Mouse (Mus musculus) hindbrain, embryonic 13.5 days (tissue): ENCODE measurements around the gene Hip1r. TPM values are rescaled to one million over a fixed set of nuclear protein-coding genes. Genes with fewer than 3 reads are reported as not detected.

ENCODE experiments used
- ATAC-seq: fragments of 200-750 bp; cut with Nextera tagmentation; 2 replicates; pipeline ENCODE4 v1.8.0; 2017; ENCODE audit warnings: moderate TSS enrichment; ENCODE audit not compliant: low FRiP score
- H3K27ac ChIP-seq: fragments of 300-500 bp; sonication (generic); 2 replicates; pipeline ENCODE4 v1.5.1; 2015; ENCODE audit warnings: inconsistent platforms, mild to moderate bottlenecking, moderate library complexity
- H3K27me3 ChIP-seq: fragments of 300-500 bp; sonication (generic); 2 replicates; pipeline ENCODE4 v1.6.1; 2015; ENCODE audit warnings: mild to moderate bottlenecking, inconsistent platforms
- H3K36me3 ChIP-seq: fragments of 300-500 bp; sonication (generic); 2 replicates; pipeline ENCODE4 v1.6.1; 2015; ENCODE audit warnings: mild to moderate bottlenecking, inconsistent platforms
- H3K4me1 ChIP-seq: fragments of 300-500 bp; sonication (generic); replicated peaks from 2 replicates; pipeline ENCODE4 v1.6.1; 2015; ENCODE audit warnings: inconsistent platforms
- H3K4me2 ChIP-seq: fragments of 300-500 bp; sonication (generic); 2 replicates; pipeline ENCODE4 v1.6.1; 2015; ENCODE audit warnings: inconsistent platforms, mild to moderate bottlenecking, moderate library complexity
- H3K4me3 ChIP-seq: fragments of 300-500 bp; sonication (generic); 2 replicates; pipeline ENCODE4 v1.5.1; 2015; ENCODE audit warnings: mild to moderate bottlenecking, inconsistent platforms
- H3K9ac ChIP-seq: fragments of 300-500 bp; sonication (generic); 2 replicates; pipeline ENCODE4 v1.6.1; 2015; ENCODE audit warnings: mild to moderate bottlenecking, inconsistent platforms
- H3K9me3 ChIP-seq: fragments of 300-500 bp; sonication (generic); 2 replicates; pipeline ENCODE4 v1.6.1; 2016; ENCODE audit warnings: inconsistent platforms
- WGBS: fragments of 180-500 bp; shearing (Covaris S2); methylation state at CpG from one replicate; pipeline ENCODE4 v1.1.7; 2015; 5-methylcytosine and 5-hydroxymethylcytosine counted together
- polyA plus RNA-seq: library from polyadenylated mRNA; unstranded; fragments of >200 nt; fragmentation: Nextera tagmentation; extraction: Ambion mirVana; gene quantifications from 2 replicates; pipeline ENCODE4 v1.2.1, GENCODE M21; 2015

The Hip1r gene
- polyA plus RNA-seq, 1 experiment from 2014 or later, result 25.5 TPM

DNA sequence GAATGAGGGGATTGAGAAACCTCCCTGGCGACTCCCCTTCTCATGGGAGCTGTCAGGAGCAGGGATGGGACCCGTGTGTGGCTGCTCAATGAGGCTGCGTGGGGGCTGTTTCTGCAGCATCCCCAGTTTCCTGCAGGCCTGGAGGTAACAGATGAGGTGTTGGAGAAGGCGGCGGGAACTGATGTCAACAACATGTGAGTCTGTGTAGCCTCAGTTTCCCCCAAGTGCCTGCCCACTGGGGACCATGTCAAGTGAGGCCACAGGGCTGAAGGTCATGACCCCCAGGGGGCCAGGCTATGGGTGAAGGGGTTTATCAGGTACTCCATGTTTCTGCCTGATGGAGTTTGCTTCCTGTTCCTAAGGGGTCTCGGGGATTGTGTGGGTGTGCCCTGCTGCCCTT, 17.9 kb downstream of the Hip1r start:
- Histone ChIP-seq H3K27ac (no peak overlapping the region), H3K9ac (peak overlapping the region; percentile 30), H3K4me1 (peaks cover 54% of the 10 kb centered on the region), H3K36me3 (no peaks in the 10 kb centered on the region), H3K4me2 (no peak overlapping the region), H3K9me3 (no peaks in the 10 kb centered on the region), H3K27me3 (peaks cover 67% of the 10 kb centered on the region), H3K4me3 (no peak overlapping the region)
- WGBS, result 83% methylated on average over 6 of the region's 6 CpGs
- ATAC-seq, result no peak

DNA sequence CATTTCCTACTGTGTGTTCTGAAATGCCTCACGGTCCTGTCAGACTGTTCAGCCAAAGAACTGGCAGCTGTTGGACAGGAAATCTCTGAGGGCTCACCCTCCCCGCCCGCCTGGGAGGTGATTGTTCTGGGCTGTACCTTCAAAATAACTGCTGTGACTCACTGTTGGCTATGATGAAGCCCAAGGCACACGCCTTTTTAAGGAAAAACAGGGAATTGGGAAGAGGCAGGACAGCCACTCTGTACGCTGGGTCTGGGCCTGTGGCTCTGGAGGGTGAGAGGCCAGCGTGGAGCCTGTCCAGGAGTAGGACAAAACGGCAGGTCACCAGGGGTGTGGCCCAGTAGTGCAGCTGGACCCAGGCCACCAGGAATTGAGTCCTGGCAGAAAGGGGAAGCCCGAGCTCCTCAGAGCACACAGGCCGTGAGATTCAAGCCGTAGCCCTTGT, 18.8 kb downstream of the Hip1r start:
- Histone ChIP-seq H3K9me3 (no peaks in the 10 kb centered on the region), H3K36me3 (no peaks in the 10 kb centered on the region), H3K27ac (0 out of 2 replicates have a peak overlapping the region, but pooled peaks have one; percentile 35), H3K9ac (no peak overlapping the region), H3K4me2 (no peak overlapping the region), H3K4me1 (peaks cover 55% of the 10 kb centered on the region), H3K4me3 (no peak overlapping the region), H3K27me3 (peaks cover 58% of the 10 kb centered on the region)
- no peak for ATAC-seq
- 82% methylated on average over 10 of the region's 10 CpGs for WGBS

DNA sequence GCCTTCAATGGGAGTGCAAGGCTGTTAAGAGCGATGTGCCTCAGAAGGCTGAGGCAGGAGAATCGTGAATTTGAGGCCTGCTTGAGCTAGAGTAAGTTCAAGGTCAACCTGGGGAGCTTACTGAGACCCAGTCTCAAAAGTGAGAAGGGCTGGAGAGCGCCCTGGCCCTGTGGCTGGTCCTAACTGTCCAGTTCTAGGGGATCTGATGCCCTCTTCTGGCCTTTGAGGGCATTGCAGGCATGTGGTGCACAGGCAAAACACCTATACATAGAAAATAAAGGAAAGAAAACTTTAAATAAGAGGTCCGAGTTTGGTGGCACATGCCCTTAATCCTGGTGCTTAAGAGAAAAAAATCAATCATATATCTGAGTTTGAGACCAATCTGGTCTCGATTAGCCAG, 19.4 kb downstream of the Hip1r start:
- ATAC-seq, result peak; percentile 33; the same call in 1 of the 2 replicates
- WGBS, result 30% methylated on average over 5 of the region's 5 CpGs
- H3K27ac ChIP-seq, result peak overlapping the region; percentile 73; the same call in 1 of the 2 replicates
- no peaks in the 10 kb centered on the region for H3K9me3 ChIP-seq
- H3K36me3 ChIP-seq, result no peaks in the 10 kb centered on the region
- no peak overlapping the region for H3K9ac ChIP-seq
- no peak overlapping the region for H3K4me2 ChIP-seq
- peaks cover 52% of the 10 kb centered on the region for H3K27me3 ChIP-seq
- H3K4me1 ChIP-seq, result peaks cover 56% of the 10 kb centered on the region
- no peak overlapping the region for H3K4me3 ChIP-seq

DNA sequence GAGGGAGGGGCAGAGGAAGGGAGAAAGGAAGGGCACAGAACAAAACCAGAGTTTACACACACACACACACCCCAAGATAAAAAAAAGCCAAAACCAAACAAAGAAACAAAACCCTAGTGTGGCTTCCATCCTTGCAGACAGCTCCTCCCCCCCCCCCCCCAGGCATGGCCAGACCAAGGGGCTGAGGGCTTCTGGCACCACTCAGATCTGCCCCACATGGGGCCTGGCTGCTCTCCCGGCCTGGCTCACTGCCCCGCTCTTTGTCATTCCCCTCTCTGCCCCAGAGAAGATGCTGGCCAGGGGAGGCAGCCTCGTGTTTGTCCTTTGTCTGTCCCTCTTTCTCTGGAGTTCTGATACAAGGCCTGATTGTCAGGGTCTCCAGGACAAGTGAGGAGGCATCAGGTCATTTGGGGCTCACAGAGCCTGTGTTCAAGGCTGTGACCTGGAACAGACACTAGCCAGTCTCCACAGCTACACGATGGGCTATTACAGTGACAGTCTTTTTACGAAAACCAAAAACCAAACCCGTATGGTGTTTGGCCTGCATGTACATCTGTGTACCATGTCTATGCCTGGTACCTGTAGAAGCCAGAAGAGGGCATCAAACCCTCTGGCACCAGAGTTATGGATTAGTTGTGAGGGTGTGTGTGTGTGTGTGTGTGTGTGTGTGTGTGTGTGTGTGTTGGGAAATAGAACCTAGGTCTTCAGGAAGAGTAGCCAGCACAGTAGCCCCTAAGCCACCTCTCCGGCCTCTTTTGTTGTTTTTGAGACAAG, 20.0 kb downstream of the Hip1r start:
- Histone ChIP-seq H3K4me3 (no peak overlapping the region), H3K27me3 (peaks cover 46% of the 10 kb centered on the region), H3K4me1 (peaks cover 56% of the 10 kb centered on the region), H3K9ac (peak overlapping the region; percentile 19; the same call in 1 of the 2 replicates), H3K36me3 (no peaks in the 10 kb centered on the region), H3K4me2 (no peak overlapping the region), H3K9me3 (no peaks in the 10 kb centered on the region), H3K27ac (peak overlapping the region; percentile 73)
- WGBS, result 52% methylated on average over 7 of the region's 7 CpGs
- peak; percentile 69 for ATAC-seq

DNA sequence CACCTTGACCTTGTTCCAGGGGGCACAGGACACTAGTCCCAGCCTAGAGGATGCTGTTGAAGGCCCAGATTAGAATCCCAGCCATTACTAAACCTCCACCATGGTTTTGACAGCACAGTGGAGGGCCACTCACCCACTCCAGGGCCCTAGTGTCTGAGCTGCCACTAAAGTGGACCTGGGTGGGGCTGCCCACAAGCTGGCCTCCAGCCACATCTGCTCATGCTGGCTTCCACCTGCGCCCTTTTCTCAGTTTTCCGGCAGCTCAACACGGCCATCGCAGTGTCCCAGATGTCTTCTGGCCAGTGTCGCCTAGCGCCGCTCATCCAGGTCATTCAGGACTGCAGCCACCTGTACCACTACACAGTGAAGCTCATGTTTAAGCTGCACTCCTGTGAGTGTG, 21.0 kb downstream of the Hip1r start:
- Histone ChIP-seq H3K9me3 (no peaks in the 10 kb centered on the region), H3K36me3 (peaks cover 8% of the 10 kb centered on the region), H3K4me1 (peaks cover 49% of the 10 kb centered on the region), H3K27ac (peak overlapping the region; percentile 73; the same call in 1 of the 2 replicates), H3K9ac (no peak overlapping the region), H3K4me3 (no peak overlapping the region), H3K4me2 (no peak overlapping the region), H3K27me3 (peaks cover 41% of the 10 kb centered on the region)
- 93% methylated on average over 7 of the region's 7 CpGs for WGBS
- ATAC-seq, result no peak

DNA sequence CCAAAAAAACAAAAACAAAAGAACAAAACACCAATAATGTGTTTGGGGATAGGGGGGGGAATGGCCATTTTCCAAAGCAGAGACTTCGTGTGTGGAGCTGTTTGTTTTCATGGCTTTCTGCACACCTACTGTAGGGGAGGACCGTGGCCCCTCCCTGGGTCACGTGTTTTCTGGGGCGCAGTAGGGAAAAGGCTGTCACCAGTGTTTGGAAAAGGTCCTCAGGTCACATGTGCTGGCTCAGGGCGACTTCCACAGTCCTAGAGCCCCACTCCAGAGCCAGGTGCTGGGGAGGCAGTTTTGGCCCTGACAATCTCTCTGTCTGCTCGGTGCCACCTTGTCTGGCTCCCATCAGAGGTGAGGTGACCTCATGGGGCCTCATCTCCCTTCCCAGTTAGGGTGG, 22.0 kb downstream of the Hip1r start:
- no peak overlapping the region for H3K4me2 ChIP-seq
- H3K36me3 ChIP-seq, result peaks cover 13% of the 10 kb centered on the region
- H3K27ac ChIP-seq, result no peak overlapping the region
- H3K4me3 ChIP-seq, result no peak overlapping the region
- no peaks in the 10 kb centered on the region for H3K9me3 ChIP-seq
- peaks cover 42% of the 10 kb centered on the region for H3K27me3 ChIP-seq
- no peak for ATAC-seq
- no peak overlapping the region for H3K9ac ChIP-seq
- peaks cover 39% of the 10 kb centered on the region for H3K4me1 ChIP-seq
- WGBS, result 70% methylated on average over 6 of the region's 6 CpGs

DNA sequence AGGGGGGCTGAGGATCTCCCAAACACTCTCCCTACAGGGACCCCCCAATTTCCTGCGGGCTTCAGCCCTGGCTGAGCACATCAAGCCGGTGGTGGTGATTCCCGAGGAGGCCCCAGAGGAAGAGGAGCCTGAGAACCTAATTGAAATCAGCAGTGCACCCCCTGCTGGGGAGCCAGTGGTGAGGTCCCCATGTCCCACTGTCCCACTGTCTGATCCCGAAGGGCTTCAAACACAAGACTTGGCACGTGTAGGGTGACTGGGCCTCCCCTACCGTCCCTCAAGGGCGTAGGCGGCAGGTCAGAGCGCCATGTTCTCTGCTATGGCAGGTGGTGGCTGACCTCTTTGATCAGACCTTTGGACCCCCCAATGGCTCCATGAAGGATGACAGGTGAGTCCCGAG, 22.8 kb downstream of the Hip1r start:
- Histone ChIP-seq H3K4me3 (no peak overlapping the region), H3K27ac (no peak overlapping the region), H3K36me3 (peaks cover 15% of the 10 kb centered on the region), H3K9me3 (no peaks in the 10 kb centered on the region), H3K4me1 (peaks cover 35% of the 10 kb centered on the region), H3K9ac (no peak overlapping the region), H3K27me3 (peaks cover 37% of the 10 kb centered on the region), H3K4me2 (no peak overlapping the region)
- no peak for ATAC-seq
- 86% methylated on average over 10 of the region's 10 CpGs for WGBS

DNA sequence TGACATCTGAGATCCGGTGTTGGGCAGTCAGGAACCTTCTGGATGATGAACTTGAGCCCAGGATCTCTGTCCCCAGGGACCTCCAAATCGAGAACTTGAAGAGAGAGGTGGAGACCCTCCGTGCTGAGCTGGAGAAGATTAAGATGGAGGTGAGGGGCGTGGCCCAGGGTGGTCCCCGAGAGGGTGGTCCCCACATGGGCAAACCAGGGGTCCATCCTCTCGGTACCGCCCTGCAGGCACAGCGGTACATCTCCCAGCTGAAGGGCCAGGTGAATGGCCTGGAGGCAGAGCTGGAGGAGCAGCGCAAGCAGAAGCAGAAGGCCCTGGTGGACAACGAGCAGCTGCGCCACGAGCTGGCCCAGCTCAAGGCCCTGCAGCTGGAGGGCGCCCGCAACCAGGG, 23.3 kb downstream of the Hip1r start:
- H3K36me3 ChIP-seq, result peaks cover 18% of the 10 kb centered on the region
- peaks cover 32% of the 10 kb centered on the region for H3K27me3 ChIP-seq
- ATAC-seq, result no peak
- H3K4me1 ChIP-seq, result peaks cover 32% of the 10 kb centered on the region
- H3K9me3 ChIP-seq, result no peaks in the 10 kb centered on the region
- H3K4me2 ChIP-seq, result no peak overlapping the region
- no peak overlapping the region for H3K4me3 ChIP-seq
- H3K27ac ChIP-seq, result peak overlapping the region; percentile 48; the same call in 1 of the 2 replicates
- H3K9ac ChIP-seq, result no peak overlapping the region
- WGBS, result 92% methylated on average over 14 of the region's 14 CpGs

DNA sequence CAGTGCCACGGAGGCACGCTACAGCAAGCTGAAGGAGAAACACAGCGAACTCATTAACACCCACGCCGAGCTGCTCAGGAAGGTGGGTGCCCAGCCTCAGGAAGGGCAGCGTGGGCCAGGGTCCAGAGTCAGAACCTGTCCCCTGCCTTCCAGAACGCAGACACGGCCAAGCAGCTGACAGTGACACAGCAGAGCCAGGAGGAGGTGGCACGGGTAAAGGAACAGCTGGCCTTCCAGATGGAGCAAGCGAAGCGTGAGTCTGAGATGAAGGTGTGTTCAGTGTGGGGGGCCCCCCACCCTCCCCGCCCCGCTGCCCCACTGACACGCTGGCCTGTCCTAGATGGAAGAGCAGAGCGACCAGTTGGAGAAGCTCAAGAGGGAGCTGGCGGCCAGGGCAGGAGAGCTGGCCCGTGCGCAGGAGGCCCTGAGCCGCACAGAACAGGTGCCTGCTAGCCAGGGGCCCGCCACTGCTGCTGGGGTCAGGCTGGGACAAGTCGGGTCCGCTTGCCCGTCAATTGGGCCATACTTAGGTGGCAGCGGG, 23.9 kb downstream of the Hip1r start:
- peaks cover 20% of the 10 kb centered on the region for H3K36me3 ChIP-seq
- H3K4me3 ChIP-seq, result no peak overlapping the region
- no peak for ATAC-seq
- peaks cover 27% of the 10 kb centered on the region for H3K4me1 ChIP-seq
- 83% methylated on average over 24 of the region's 24 CpGs for WGBS
- no peak overlapping the region for H3K4me2 ChIP-seq
- peaks cover 26% of the 10 kb centered on the region for H3K27me3 ChIP-seq
- peak overlapping the region; percentile 48 for H3K27ac ChIP-seq
- H3K9ac ChIP-seq, result 0 out of 2 replicates have a peak overlapping the region, but pooled peaks have one; percentile 9
- H3K9me3 ChIP-seq, result no peaks in the 10 kb centered on the region

DNA sequence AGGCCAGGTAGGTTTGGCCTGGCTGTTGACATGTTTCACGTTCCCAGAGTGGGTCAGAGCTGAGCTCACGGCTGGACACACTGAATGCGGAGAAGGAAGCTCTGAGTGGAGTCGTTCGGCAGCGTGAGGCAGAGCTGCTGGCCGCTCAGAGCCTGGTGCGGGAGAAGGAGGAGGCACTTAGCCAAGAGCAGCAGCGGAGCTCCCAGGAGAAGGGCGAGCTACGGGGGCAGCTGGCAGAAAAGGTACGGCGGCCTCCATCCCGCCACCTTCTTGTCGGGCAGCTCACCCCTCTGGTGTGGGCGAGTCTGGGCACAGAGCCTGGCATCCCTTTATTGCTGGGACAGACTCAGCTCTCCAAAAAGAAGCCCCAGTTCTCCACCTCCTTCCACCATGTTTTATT, 24.4 kb downstream of the Hip1r start:
- Histone ChIP-seq H3K4me2 (no peak overlapping the region), H3K9ac (no peak overlapping the region), H3K9me3 (no peaks in the 10 kb centered on the region), H3K4me3 (no peak overlapping the region), H3K4me1 (peaks cover 26% of the 10 kb centered on the region), H3K27me3 (peaks cover 21% of the 10 kb centered on the region; the same call in 1 of the 2 replicates), H3K27ac (peak overlapping the region; percentile 37), H3K36me3 (peaks cover 23% of the 10 kb centered on the region)
- no peak for ATAC-seq
- 80% methylated on average over 16 of the region's 16 CpGs for WGBS

DNA sequence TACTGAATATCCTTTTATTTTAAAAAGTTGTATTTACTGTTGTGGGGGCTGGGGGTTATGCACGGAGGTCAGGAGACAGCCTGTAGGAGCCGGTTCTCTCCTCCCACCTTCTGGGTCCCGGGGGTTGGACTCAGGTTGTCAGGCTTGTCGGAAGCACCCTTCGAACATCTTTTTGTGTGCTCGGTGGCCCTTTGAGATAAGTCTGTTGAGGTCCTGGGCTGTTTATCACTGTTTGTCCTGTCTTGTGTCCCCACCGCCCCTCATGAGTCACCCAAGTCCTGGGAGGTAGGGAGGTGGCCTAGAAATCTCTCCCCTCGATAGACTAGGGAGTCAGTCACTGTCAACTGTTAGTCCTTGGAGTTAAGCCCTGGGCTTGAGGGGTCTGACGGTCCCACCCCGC, 24.9 kb downstream of the Hip1r start:
- WGBS, result 87% methylated on average over 10 of the region's 10 CpGs
- H3K9ac ChIP-seq, result no peak overlapping the region
- no peak overlapping the region for H3K27ac ChIP-seq

DNA sequence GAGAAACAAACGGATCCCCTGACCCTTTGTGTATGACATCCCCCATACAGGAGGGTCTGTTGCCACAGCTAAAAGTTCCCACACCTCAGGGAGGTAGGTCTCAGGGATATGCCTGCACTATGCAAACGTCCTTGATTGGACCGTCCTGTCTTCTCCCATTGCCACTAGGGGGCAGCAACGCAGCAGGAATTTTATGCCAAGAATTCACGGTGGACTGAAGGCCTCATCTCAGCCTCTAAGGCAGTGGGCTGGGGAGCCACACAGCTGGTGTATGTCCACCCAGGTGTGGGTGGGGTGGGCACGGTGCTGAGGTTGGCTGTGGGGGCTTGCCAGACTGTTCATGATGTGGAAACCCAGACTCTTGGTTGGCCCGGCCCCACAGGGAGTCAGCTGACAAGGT, 27.4 kb downstream of the Hip1r start:
- H3K9me3 ChIP-seq, result no peaks in the 10 kb centered on the region
- peak; percentile 67 for ATAC-seq
- H3K4me3 ChIP-seq, result no peak overlapping the region
- 0 out of 2 replicates have a peak overlapping the region, but pooled peaks have one; percentile 44 for H3K27ac ChIP-seq
- peak overlapping the region; percentile 21; the same call in 1 of the 2 replicates for H3K9ac ChIP-seq
- WGBS, result 15% methylated on average over 7 of the region's 7 CpGs
- H3K27me3 ChIP-seq, result peaks cover 12% of the 10 kb centered on the region; the same call in 1 of the 2 replicates
- peaks cover 40% of the 10 kb centered on the region for H3K4me1 ChIP-seq
- no peak overlapping the region for H3K4me2 ChIP-seq
- peaks cover 47% of the 10 kb centered on the region for H3K36me3 ChIP-seq

More for the DNA sequence above, 24.9 kb downstream of the Hip1r start:
- peaks cover 32% of the 10 kb centered on the region for H3K4me1 ChIP-seq
- ATAC-seq, result no peak
- H3K4me3 ChIP-seq, result no peak overlapping the region
- peaks cover 24% of the 10 kb centered on the region for H3K36me3 ChIP-seq
- peaks cover 21% of the 10 kb centered on the region; the same call in 1 of the 2 replicates for H3K27me3 ChIP-seq
- H3K4me2 ChIP-seq, result no peak overlapping the region
- no peaks in the 10 kb centered on the region for H3K9me3 ChIP-seq
